Mouse (Mus musculus): ENCODE measurements around the gene P2ry6.

GRCm38 (mm10) chr7:100917751-100918150 lies 56.7 kb downstream of the P2ry6 start:
- no peak for TF ChIP-seq CTCF (IDR thresholded peaks at IDR 0.05; ENCODE audit: low read depth, low read length)
- TF ChIP-seq POLR2A (IDR thresholded peaks at IDR 0.05; ENCODE audit: borderline replicate concordance, low read depth, low read length) = no peak

Data from bone marrow macrophage, adult 2 months (primary cell).